In genomic region chr1:191709811-191710210, GRCm38 (mm10) we compare ENCODE assay signal across 25 mouse cellular contexts.
"Had no signal": no experiment of that assay in that cellular context is flagged by ENCODE, and none has a peak within 500 bp of the region (broad histone marks: within the 10 kb centered on the region; RNA-seq: fewer than 3 reads in every experiment).

No protein-coding gene starts in this region.

- H3K27me3 ChIP-seq: heart, embryonic 12.5 days; hindbrain, embryonic 12.5 days; intestine, embryonic 15.5 days; kidney, embryonic 15.5 days; limb, embryonic 12.5 days had no signal

- ATAC-seq: forebrain, embryonic 16.5 days; hindbrain, embryonic 16.5 days; inflammation-experienced regulatory T-cells, adult 6 months; intestine, embryonic 15.5 days; intestine, postnatal 0 days had no signal

- H3K4me2 ChIP-seq: heart, embryonic 12.5 days; hindbrain, embryonic 12.5 days; hindbrain, embryonic 14.5 days; intestine, embryonic 15.5 days; kidney, embryonic 15.5 days; limb, embryonic 12.5 days; liver, embryonic 11.5 days; liver, embryonic 13.5 days had no signal

- H3K9ac ChIP-seq: heart, embryonic 12.5 days; hindbrain, embryonic 12.5 days; hindbrain, embryonic 14.5 days; intestine, embryonic 15.5 days; kidney, embryonic 15.5 days; limb, embryonic 12.5 days; liver, embryonic 13.5 days had no signal

- H3K4me1 ChIP-seq: hindbrain, embryonic 10.5 days; hindbrain, embryonic 12.5 days; intestine, embryonic 15.5 days; kidney, embryonic 15.5 days; limb, embryonic 12.5 days; liver, embryonic 13.5 days had no signal

- H3K4me3 ChIP-seq: gastrocnemius, adult 2 months; heart, adult 2 months; heart, embryonic 12.5 days; hindbrain, embryonic 10.5 days; hindbrain, embryonic 12.5 days; intestine, embryonic 15.5 days; kidney, embryonic 15.5 days; layer of hippocampus, adult 2 months; left cerebral cortex, adult 2 months; limb, embryonic 10.5 days; limb, embryonic 12.5 days; liver, embryonic 13.5 days had no signal

- H3K27ac ChIP-seq: gastrocnemius, adult 2 months; heart, adult 2 months; hindbrain, embryonic 10.5 days; hindbrain, embryonic 12.5 days; hindbrain, embryonic 14.5 days; intestine, embryonic 15.5 days; kidney, embryonic 15.5 days; layer of hippocampus, adult 2 months; left cerebral cortex, adult 2 months; limb, embryonic 10.5 days; limb, embryonic 12.5 days; liver, embryonic 13.5 days had no signal

- DNase-seq: gastrocnemius, adult 2 months; gastrocnemius, postnatal 10 days; gastrocnemius, postnatal 25 days; heart, adult 2 months; heart, postnatal 10 days; heart, postnatal 4 days; kidney, adult 18-20 months; kidney, postnatal 25 days; liver; liver, embryonic 13.5 days had no signal

- H3K9me3 ChIP-seq: heart, embryonic 12.5 days; hindbrain, embryonic 10.5 days; hindbrain, embryonic 12.5 days; intestine, embryonic 15.5 days; kidney, embryonic 15.5 days; limb, embryonic 10.5 days; limb, embryonic 12.5 days; liver, embryonic 13.5 days had no signal

- H3K36me3 ChIP-seq: heart, embryonic 12.5 days; hindbrain, embryonic 10.5 days; hindbrain, embryonic 12.5 days; intestine, embryonic 15.5 days; kidney, embryonic 15.5 days; limb, embryonic 10.5 days; limb, embryonic 12.5 days; liver, embryonic 13.5 days had no signal
